Mouse (Mus musculus): ENCODE results near the gene Itpk1. TPM values are rescaled to one million over a fixed set of nuclear protein-coding genes. Genes with fewer than 3 reads are reported as not detected.

The Itpk1 gene
- polyA plus RNA-seq, 1 experiment = 43.6 TPM

DNA sequence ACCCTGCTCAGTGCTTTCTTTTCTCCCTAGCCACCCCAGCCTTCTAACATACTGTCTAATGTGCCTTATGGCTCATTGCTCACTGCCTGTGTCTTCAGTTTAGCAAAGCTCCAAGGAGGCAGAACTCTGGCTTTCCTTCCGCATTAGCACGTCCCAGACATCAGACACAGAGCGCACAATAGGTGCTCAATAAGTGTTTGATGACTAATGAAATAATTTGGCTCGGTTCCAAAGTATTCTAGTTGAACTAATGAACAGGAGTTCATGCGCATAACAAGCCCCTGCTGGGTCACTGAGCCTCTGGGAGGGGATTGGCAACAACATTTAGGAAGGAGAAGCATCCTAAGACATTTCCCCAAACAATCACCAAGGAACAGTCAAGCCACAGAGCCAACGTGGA lies 152.7 kb downstream of the Itpk1 start:
- no peak for DNase-seq (ENCODE audit: low spot score)

DNA sequence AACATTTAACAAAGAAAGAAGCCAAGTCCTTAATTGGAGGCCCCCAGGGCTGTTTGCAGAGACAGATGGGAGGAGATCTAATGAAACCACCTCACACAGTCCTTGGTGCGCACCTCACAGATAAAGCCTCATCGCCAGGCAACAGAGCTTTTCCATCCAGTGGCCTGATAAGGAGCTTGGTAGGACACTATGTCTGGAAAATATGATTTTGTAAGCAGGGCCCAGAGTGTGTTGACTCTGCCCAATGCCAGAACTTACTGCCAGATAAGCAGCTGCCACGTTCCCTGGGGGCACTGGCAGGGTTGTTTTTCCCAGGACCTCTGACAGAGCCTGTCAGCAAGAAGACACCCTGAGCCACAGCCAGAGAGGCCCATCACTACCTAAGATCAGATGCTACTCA lies 153.5 kb downstream of the Itpk1 start:
- DNase-seq (ENCODE audit: low spot score) = no peak

DNA sequence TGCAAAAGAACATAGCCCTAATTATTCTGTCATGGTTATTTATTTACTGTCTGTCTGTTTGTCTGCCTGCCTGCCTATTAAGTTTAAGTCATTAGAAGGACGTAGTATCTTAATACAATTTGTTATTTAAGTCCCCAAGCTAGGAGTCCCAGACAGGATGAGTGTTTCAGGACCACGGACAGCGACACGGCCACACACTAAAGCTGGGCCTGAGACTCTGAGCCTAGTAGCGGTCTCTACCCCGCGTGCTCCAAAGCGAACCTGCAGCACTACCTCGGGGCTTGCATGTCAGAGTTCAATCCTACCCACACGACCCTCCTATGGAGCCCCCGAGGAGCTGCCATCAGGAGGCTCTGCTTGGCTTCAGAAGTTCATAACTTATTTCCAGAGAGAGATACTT lies 154.2 kb downstream of the Itpk1 start:
- no peak for DNase-seq (ENCODE audit: low spot score)

DNA sequence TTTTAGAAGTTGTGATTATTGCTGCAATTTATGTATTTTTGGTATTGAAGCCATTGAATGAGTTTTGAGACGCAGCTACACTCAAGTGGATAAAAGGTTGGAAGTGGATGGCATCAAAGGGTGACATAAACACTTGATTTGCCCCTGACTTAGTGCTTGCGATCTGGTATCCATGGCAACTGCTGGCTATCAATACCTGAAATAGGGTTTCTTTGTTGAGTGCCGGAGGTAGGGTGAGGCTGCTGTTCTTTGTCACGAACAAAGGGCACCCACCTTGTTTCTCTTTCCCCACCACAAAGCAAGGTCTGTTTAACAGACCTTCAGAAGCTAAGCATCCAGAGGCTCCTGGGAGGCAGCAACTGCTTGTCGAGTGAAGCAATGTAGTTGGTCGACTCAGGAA lies 159.6 kb downstream of the Itpk1 start:
- no peak for DNase-seq (ENCODE audit: low spot score)

DNA sequence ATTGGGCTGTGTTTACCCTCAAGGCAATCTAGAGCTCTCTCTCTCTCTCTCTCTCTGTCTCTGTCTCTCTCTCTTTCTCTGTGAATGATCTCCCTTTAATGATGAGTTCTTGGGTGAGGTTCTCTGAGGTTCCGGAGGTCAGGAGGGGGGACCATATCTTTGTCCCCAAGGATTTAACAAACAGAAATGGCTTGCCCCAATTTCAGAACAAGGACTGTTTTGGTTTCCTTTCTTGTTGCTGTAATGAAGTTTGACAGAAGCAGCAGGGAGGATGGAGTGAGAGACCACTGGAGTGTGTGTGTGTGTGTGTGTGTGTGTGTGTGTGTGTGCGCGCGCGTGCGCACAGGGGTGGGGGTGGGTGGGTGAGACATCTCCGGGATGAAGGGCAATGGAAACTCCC lies 163.6 kb downstream of the Itpk1 start:
- no peak for DNase-seq (ENCODE audit: low spot score)

DNA sequence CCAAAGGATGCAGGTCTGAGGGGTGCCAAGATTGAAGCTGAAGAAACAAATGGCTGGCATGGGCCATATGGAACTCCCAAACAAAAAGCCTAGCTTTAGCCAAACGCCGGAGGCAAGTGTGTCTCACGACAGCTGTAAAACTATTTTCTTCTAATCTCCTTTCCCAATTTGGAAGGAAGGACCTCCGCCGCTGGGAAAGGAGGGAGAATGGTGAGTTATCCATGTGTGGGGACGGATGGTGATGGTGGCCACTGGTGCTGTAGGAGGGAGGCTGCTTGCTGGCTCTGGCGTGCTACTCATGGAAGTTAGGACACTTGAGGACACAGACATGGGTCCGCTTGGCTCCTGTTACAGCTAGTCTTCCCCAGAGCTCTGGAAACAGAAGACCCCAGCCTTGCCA lies 164.5 kb downstream of the Itpk1 start:
- DNase-seq (ENCODE audit: low spot score) = no peak

DNA sequence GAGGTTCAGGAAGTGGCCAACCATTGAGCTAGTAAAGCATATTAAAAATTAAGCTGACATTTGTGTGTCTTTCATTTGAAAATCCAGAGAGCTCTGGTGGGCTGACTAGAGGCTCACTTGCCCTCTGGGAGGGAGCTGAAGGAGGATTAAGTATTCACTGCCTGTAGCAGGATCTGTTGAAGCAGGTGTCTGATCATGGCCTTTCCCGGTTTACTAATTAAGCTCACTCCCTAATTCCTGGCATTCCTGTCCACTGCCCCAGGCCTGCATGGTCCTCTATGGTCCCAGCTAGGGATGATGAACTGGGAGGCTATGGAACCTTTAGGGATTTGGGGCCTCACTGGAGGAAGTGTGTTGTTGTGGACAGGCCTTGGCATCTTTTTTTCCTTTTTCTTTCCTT lies 168.9 kb downstream of the Itpk1 start:
- DNase-seq (ENCODE audit: low spot score) = no peak

DNA sequence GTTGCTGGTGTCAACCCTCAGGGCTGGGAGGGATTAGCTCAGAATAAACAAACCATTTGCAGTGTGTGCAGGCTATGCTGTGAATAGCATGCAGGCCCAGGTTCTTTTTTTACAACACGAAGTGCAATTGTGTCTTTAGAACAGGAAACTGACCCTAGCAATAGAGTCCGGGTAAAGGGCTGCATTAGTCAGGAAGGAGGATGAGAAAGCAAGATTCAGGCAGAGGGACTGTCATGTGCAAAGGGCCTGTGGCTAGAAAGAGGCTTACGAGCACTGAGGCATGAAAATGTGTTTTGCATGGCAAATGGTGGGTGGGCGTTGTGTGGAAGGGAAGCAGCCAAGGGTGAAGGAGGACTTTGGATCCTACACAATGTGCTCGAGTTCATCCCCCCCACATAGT lies 176.7 kb downstream of the Itpk1 start:
- DNase-seq (ENCODE audit: low spot score) = no peak

DNA sequence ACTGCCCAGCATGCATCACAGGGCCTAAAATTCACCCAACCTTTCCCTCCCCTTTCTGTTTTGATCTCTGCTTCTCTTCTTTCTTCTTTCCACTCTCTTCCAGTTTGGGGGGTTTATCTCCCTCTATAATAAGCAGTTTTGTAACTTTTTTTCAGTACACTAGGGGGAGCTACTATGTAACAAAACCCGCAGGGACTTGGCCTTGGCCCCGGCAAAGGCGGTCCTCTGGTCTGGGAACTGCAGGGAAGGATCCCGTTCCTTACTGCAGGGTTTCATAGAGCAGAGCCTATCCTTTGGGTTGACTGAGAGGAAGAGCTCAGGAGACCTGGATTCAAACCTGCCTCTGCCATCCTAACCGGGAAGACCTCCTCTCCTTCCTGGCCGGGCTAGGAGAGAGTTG lies 180.0 kb downstream of the Itpk1 start:
- DNase-seq (ENCODE audit: low spot score) = no peak

DNA sequence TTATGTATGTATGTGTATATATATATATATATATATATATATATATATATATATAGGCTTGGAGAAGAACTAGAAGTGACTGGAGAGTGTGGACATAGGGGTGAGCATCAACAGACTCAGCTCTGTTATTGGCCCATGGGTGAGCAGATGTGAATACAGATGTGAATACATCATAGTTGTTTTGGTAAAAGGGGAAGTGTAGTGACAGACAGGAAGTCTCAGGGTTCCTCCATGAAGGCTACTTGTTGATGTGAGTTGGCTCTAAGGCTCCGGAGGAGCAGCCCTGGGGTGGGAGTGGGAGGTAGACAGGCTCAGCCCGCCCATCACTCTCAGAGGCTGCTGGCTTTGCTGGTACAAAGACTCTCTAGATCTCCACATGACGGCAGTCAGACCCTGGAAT lies 180.5 kb downstream of the Itpk1 start:
- DNase-seq (ENCODE audit: low spot score) = no peak

DNA sequence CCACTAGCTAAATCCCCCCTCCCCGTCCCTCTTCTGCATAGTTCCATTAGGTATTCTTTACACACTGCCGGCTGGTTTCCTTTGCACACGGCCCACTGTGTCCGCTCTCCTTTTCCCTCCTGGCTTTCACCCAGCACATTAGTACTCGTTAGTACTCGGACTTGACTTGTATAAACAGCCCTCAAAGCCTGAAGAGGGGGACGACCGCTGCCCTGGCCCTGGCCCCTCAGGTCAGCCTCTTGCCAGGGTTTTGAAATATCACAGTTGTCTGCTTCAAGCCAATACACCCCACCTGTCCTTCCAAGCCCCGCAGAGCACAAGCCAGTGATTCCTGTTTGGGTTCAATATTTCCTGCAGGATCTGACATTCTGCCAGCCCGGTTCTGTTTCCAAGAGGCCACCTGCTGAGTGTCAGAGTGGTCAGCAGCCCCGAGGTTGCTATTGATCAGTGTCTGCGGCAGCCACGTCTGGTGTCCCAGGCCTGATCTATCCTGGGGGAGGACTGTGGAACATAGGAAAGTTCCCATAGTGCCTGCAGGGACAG lies 182.9 kb downstream of the Itpk1 start:
- DNase-seq (ENCODE audit: low spot score) = no peak

DNA sequence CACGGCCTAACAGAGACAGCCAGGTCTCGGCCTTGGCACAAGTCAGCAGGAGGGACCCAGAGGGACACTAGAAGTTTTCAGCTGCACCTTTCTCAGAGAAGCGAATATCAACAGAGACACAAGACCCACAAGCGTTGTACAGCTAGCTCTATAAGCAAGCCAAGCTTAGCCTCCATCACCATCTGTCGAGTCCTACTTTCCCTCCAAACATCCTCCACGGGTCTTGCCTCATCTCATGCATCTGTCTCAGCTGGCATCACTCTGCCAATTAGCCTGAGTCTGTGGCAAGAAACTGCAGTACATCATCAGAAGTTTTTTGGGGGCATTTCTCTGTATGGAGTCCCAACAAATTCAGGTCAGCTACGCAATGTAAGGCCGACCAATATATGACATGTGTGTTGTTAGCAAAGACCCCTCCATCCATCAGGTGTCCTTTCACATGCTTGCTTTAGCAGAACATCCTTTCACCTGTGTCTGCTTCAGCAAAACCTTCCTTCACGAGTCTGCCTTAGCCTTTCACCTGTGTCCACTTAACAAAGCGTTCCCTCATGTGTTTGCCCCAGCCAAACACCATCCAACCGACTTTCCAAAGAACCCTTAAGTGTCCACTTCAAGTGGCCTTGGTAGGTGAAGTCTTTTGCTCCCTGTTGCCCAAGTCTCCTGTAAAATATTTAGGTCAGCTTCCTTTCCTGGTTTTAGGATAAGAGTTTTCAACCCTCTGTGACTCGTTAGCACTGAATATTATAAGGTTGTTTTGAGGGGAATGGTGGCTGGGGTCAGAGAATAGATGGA lies 184.6 kb downstream of the Itpk1 start:
- no peak for DNase-seq (ENCODE audit: low spot score)

Other genes starting within 250 kb of the Itpk1 start
- 35.0 and 40.2 TPM in 2 replicates for gene Golga5, start 235.8 kb downstream of the Itpk1 start, polyA plus RNA-seq (2012; rRNA removed)
- 0.19 and 0.35 TPM in 2 replicates for gene Chga, start 150.0 kb downstream of the Itpk1 start, polyA plus RNA-seq (2012; rRNA removed)
- 4.2 and 4.6 TPM in 2 replicates for gene Moap1, start 38.7 kb upstream of the Itpk1 start, polyA plus RNA-seq (2012; rRNA removed)
- gene Tmem251, start 38.8 kb upstream of the Itpk1 start, polyA plus RNA-seq (2012; rRNA removed) = 3.2 and 4.0 TPM in 2 replicates
- not detected in 2 replicates for gene Gm28051, start 52.8 kb upstream of the Itpk1 start, polyA plus RNA-seq (2012; rRNA removed)
- gene Gon7, start 52.9 kb upstream of the Itpk1 start, polyA plus RNA-seq (2012; rRNA removed) = 10.4 and 11.8 TPM in 2 replicates
- gene Ubr7, start 53.0 kb upstream of the Itpk1 start, polyA plus RNA-seq (2012; rRNA removed) = 24.2 and 25.3 TPM in 2 replicates
- gene Gm20604, start 53.7 kb upstream of the Itpk1 start, polyA plus RNA-seq (2012; rRNA removed) = 8.0 and 9.6 TPM in 2 replicates
- gene Btbd7, start 173.5 kb upstream of the Itpk1 start, polyA plus RNA-seq (2012; rRNA removed) = 20.1 and 27.7 TPM in 2 replicates
- gene Cox8c, start 194.4 kb upstream of the Itpk1 start, polyA plus RNA-seq (2012; rRNA removed) = not detected in 2 replicates
- 0.12 and 0.14 TPM in 2 replicates for gene Unc79, start 243.9 kb upstream of the Itpk1 start, polyA plus RNA-seq (2012; rRNA removed)

All from urinary bladder, adult 2 months (tissue).